Mouse (Mus musculus) E14TG2a.4 (cell line): ENCODE results near the gene Gm9913.

Experiments
- CTCF ChIP-seq: conservative IDR thresholded peaks from 2 replicates; pipeline ENCODE4 v1.5.1; 2014; ENCODE audit warnings: low read length
- NANOG ChIP-seq: IDR thresholded peaks from 2 replicates; pipeline ENCODE4 v1.6.1; 2014; ENCODE audit warnings: borderline replicate concordance, low read length, mixed read lengths
- POU5F1 ChIP-seq: IDR thresholded peaks from 2 replicates; pipeline ENCODE4 v1.6.1; 2014; ENCODE audit warnings: low read length, borderline replicate concordance

GRCm38 (mm10) chr2:125496696-125497095 lies 8.2 kb upstream of the Gm9913 start:
- TF ChIP-seq CTCF (no peak), POU5F1 (no peak), NANOG (no peak)
